Mouse (Mus musculus) liver, postnatal 0 days (tissue): Measurements from ENCODE around the gene Rapgef4.

Experiments
- CTCF ChIP-seq: sonication (generic); IDR thresholded peaks from 2 replicates; pipeline ENCODE4 v1.5.1; 2016; ENCODE audit warnings: antibody characterized with exemption, low read depth
- EP300 ChIP-seq: IDR thresholded peaks from 2 replicates; pipeline ENCODE4 v1.6.1; 2016; ENCODE audit warnings: antibody characterized with exemption, low read depth, mild to moderate bottlenecking

DNA sequence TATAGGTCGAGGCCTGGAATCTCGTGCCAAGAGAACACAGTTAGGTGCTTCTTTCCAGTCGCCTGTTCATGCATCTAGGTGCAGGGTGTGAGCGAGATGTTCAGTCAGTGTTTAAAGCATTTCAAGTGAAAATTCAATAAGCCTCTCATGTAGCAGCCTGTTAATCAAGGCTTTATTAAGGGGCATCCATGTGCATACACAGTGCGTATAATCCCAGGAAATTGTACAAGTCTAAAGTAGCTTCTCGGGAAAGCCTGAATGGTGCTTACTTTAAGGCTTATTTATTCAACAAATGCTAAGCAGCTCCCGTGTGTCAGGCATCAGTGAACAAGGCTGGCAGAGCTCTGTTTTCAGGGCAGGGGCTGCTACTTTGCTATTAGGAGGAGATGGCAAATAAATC, 69.4 kb downstream of the Rapgef4 start:
- TF ChIP-seq EP300 (no peak), CTCF (no peak)
